Mouse (Mus musculus) stomach, embryonic 14.5 days (tissue): ENCODE data around the gene Lmbr1l. TPM values are rescaled to one million over a fixed set of nuclear protein-coding genes. Genes with fewer than 3 reads are reported as not detected.

Experiments
- ATAC-seq: fragments of 200-750 bp; cut with Nextera tagmentation; 2 replicates; pipeline ENCODE4 v1.8.0; 2017; ENCODE audit warnings: low read depth, moderate TSS enrichment; ENCODE audit not compliant: insufficient number of reproducible peaks, insufficient read depth, low FRiP score
- H3K27ac ChIP-seq: fragments of 300-500 bp; sonication (generic); 2 replicates; pipeline ENCODE4 v1.5.1; 2014; ENCODE audit warnings: mild to moderate bottlenecking, low read length, moderate library complexity, mixed read lengths
- H3K27me3 ChIP-seq: fragments of 300-500 bp; sonication (generic); 2 replicates; pipeline ENCODE4 v1.6.1; 2014; ENCODE audit warnings: low read length, control low read depth, mixed read lengths; ENCODE audit not compliant: control insufficient read depth, insufficient read depth
- H3K36me3 ChIP-seq: fragments of 300-500 bp; sonication (generic); 2 replicates; pipeline ENCODE4 v1.6.1; 2014; ENCODE audit warnings: mild to moderate bottlenecking, control low read depth, low read length, moderate library complexity, mixed read lengths; ENCODE audit not compliant: control insufficient read depth, insufficient read depth
- H3K4me1 ChIP-seq: fragments of 300-500 bp; sonication (generic); 2 replicates; pipeline ENCODE4 v1.6.1; 2014; ENCODE audit warnings: low read length, control low read depth, mixed read lengths; ENCODE audit not compliant: control insufficient read depth, insufficient read depth
- H3K4me2 ChIP-seq: fragments of 300-500 bp; sonication (generic); replicated peaks from 2 replicates; pipeline ENCODE4 v1.6.1; 2014; ENCODE audit warnings: low read depth, low read length, control low read depth
- H3K4me3 ChIP-seq: fragments of 300-500 bp; sonication (generic); 2 replicates; pipeline ENCODE4 v1.5.1; 2014; ENCODE audit warnings: low read depth, low read length, control low read depth
- H3K9ac ChIP-seq: fragments of 300-500 bp; sonication (generic); replicated peaks from 2 replicates; pipeline ENCODE4 v1.6.1; 2014; ENCODE audit warnings: low read depth, mild to moderate bottlenecking, control low read depth, low read length, moderate library complexity, mixed read lengths
- H3K9me3 ChIP-seq: fragments of 300-500 bp; sonication (generic); 2 replicates; pipeline ENCODE4 v1.6.1; 2016; ENCODE audit warnings: low read depth, low read length, control low read depth; ENCODE audit not compliant: control insufficient read depth
- WGBS: fragments of 180-500 bp; shearing (Covaris S2); extraction: QIAGEN DNeasy Blood & Tissue Kit; methylation state at CpG from one replicate; pipeline ENCODE4 v1.1.7; 2014; 5-methylcytosine and 5-hydroxymethylcytosine counted together
- polyA plus RNA-seq: library from polyadenylated mRNA; unstranded; fragments of >200 nt; fragmentation: Nextera tagmentation; extraction: Ambion mirVana; gene quantifications from 2 replicates; pipeline ENCODE4 v1.2.1, GENCODE M21; 2014

Gene Lmbr1l
- polyA plus RNA-seq, 1 experiment from 2014 or later: 8.8 TPM

DNA sequence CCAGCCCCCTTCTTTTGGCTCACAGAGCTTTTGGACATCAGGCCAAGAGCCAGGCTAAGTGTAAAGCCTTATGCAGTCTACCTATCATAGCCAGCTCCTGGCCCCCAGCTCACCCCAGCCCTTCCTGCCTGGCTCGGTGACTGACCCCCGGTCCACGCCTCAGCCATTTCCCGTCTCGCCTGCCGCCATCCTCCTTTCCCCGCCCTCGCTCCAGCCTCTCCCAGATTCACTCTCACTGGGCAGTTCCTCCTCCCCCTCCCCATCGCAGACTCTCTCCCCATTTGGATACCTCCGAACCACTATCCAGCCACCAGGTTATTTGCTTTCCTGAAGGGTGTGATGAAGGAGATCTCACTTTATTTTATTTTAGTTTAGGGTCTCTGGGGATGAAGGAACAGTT, 20.5 kb downstream of the Lmbr1l start:
- Histone ChIP-seq H3K36me3 (no peaks in the 10 kb centered on the region), H3K4me3 (peak overlapping the region; percentile 2; the same call in 1 of the 2 replicates), H3K9ac (no peak overlapping the region), H3K4me2 (peak overlapping the region; percentile 35), H3K9me3 (no peaks in the 10 kb centered on the region), H3K27me3 (peaks cover 45% of the 10 kb centered on the region), H3K4me1 (peaks cover 27% of the 10 kb centered on the region), H3K27ac (no peak overlapping the region)
- no peak for ATAC-seq
- 5% methylated on average over 10 of the region's 10 CpGs for whole genome bisulfite sequencing

DNA sequence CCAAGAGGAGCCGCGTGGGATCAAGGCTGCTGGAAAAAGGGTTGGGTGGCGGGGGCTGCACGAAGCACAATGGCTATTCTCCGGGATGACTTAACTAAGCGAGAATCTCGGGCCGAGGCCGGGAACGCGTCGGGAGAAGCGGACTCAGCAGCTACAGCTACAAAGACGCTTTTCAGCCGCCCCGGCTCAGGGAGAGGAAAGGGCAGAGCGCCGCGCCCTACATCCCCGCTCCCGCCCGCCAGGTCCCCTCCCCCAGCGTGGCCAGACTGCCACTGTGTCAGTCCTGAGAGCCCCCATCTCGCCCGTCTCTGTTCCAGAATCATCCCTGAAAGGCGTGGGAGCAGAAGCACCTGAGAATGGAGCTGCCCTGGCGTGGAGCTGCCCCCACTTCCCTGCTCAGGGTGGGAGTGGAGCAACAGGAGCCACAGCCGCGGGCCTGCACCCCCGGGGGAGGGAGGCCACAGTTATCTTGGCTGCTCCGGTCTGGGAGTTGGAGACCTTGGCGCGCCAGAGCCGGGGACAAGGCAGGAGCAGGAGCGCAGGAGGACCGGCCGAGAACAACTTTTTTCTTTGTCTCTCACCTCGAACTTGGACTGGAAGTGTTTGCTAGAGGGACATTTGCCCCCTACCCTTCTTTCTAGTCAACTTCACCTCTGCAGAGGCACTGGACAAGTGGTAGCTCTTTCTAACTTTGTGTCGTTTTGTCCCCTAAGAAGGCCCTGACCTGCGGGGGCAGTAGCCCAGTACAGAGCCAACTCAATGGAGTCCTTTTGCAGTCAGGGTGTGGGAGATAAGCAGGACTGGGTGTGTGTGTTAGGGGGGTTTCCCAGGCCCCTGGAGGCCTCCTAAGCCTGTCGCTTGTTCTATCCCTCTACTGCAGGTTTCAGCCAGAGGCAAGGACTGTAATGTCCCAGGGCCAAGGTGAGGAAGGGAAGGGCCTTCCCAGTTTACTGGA, 22.1 kb downstream of the Lmbr1l start:
- no peak overlapping the region; the same call in 1 of the 2 replicates for H3K9ac ChIP-seq
- H3K27ac ChIP-seq: 0 out of 2 replicates have a peak overlapping the region, but pooled peaks have one; percentile 6
- peaks cover 45% of the 10 kb centered on the region for H3K27me3 ChIP-seq
- no peaks in the 10 kb centered on the region for H3K36me3 ChIP-seq
- peak overlapping the region; percentile 43 for H3K4me2 ChIP-seq
- WGBS: 2% methylated on average over 41 of the region's 41 CpGs
- H3K4me3 ChIP-seq: peak overlapping the region; percentile 15; the same call in 1 of the 2 replicates
- H3K4me1 ChIP-seq: peaks cover 27% of the 10 kb centered on the region
- 0 out of 2 replicates have a peak, but pooled peaks have one; percentile 20 for ATAC-seq
- no peaks in the 10 kb centered on the region for H3K9me3 ChIP-seq

DNA sequence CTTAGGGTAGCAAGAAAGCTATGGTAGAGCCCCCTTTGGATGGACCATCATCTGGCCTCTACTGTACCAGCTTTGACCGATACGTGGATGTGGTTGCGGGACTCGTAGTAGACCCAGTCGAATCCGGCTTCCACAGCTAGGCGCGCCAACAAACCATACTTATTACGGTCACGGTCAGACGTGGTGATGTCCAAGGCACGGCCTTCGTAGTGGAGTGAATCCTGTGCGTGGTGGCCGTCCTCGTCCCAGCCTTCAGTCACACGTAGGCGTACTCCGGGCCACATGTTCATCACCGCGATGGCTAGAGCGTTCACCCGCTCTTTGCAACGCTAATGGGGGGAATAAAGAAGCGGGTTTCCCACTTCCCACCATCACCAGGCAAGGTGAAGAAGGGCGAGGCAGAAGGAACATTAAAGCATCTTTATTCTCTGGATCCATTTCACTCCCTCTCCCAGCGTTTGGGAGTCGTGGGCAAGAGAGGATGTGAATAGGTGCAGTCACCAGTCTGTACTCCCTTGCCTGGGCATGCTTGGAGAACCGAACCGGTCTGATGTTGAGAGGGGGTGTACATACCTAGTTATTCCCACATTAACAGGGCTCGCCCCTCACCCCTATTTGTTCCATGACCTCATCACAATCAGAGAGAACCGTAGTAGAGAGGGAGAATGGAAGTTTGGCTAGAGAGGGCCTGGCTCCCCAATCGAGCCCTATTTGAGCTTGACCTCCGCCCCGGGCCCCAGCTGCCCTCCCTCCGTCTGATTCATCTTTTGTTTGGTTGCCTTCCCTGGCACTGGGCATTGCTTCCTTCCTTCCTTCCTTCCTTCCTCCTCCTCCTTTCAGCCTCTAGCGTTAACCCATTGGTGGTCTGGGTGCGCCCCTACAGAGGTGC, 23.0 kb downstream of the Lmbr1l start:
- ATAC-seq: no peak
- H3K9ac ChIP-seq: no peak overlapping the region; the same call in 1 of the 2 replicates
- peaks cover 45% of the 10 kb centered on the region for H3K27me3 ChIP-seq
- H3K36me3 ChIP-seq: no peaks in the 10 kb centered on the region
- peak overlapping the region; percentile 98 for H3K4me2 ChIP-seq
- H3K4me1 ChIP-seq: peaks cover 27% of the 10 kb centered on the region
- WGBS: 6% methylated on average over 38 of the region's 38 CpGs
- no peaks in the 10 kb centered on the region for H3K9me3 ChIP-seq
- H3K4me3 ChIP-seq: peak overlapping the region; percentile 54
- H3K27ac ChIP-seq: no peak overlapping the region

DNA sequence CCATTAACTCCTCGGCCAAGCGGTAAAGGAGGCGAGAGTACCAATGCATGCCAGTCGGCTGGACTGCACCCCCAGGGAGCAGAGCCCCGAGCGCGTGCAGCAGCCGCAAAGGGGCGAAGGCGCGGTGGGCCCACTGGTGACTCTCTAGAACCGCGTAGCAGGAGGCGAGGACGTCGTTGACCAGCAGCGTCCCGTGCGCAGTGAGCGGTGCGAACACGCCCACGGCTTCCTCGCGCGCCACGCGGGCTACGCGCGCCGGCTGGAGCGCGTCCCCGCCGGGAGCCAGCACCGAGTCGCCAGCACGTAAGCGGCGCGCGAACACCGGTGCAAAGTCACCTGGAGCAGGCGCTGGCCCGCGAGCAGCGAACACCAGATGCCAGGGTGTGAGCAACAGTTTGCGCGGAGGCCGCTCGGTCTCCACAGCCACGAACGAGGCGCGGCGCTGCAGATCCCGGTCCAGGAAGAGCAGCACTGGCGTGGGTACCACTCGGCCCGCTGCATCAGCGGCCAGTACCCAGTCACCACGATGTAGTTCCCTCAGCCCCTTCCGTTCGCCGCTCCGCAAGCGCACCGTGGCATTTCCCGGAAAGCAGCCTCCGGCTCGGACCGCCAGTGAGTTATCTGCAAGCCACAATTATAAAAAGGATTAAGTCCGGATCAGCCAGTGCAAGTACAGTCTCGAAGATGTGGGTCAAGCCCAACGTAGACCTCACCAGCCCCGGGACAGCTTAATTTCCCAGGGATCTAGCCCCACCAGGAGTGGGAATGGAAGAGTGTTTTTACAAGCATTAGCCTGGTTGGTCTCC, 23.9 kb downstream of the Lmbr1l start, which contains the start of gene Rhebl1:
Gene Rhebl1, minus strand, starts transcription at position 601 of the 806 bp plus-strand sequence.
- 1% methylated on average over 77 of the region's 77 CpGs for WGBS
- H3K4me3 ChIP-seq: peak within 1 kb of the TSS; percentile 54
- peak within 1 kb of the TSS; percentile 45; the same call in 1 of the 2 replicates for H3K9ac ChIP-seq
- no peaks in the 10 kb centered on the region for H3K9me3 ChIP-seq
- peaks cover 45% of the 10 kb centered on the region for H3K27me3 ChIP-seq
- peak within 1 kb of the TSS; percentile 98 for H3K4me2 ChIP-seq
- ATAC-seq: 0 out of 2 replicates have a peak, but pooled peaks have one; percentile 30
- no peak within 1 kb of the TSS for H3K27ac ChIP-seq
- peaks cover 27% of the 10 kb centered on the region for H3K4me1 ChIP-seq
- H3K36me3 ChIP-seq: no peaks in the 10 kb centered on the region

DNA sequence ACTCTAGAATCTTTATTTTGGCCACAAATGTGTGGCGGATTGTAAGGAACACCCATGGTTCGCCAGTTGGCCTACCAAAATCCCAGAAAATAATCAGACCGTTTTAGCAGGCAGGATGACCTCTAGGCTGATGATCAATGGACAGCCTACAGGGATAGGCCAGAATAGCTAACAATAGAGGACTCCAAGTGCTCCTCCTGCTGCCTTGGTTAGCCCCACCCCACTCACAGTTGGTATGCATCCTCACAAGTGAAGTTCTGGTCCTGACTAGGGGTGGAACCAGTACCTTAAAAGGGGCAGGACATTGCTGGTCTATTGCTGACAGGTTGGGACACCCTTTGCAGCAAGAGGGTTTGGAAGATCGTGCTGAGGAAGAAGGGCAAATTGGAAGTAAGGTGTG, 25.0 kb downstream of the Lmbr1l start:
- no peak overlapping the region for H3K4me3 ChIP-seq
- H3K4me1 ChIP-seq: peaks cover 26% of the 10 kb centered on the region
- ATAC-seq: no peak
- H3K36me3 ChIP-seq: no peaks in the 10 kb centered on the region
- H3K27ac ChIP-seq: no peak overlapping the region
- 64% methylated on average over 4 of the region's 4 CpGs for WGBS
- H3K9ac ChIP-seq: no peak overlapping the region
- H3K27me3 ChIP-seq: peaks cover 40% of the 10 kb centered on the region
- no peak overlapping the region for H3K4me2 ChIP-seq
- H3K9me3 ChIP-seq: no peaks in the 10 kb centered on the region

DNA sequence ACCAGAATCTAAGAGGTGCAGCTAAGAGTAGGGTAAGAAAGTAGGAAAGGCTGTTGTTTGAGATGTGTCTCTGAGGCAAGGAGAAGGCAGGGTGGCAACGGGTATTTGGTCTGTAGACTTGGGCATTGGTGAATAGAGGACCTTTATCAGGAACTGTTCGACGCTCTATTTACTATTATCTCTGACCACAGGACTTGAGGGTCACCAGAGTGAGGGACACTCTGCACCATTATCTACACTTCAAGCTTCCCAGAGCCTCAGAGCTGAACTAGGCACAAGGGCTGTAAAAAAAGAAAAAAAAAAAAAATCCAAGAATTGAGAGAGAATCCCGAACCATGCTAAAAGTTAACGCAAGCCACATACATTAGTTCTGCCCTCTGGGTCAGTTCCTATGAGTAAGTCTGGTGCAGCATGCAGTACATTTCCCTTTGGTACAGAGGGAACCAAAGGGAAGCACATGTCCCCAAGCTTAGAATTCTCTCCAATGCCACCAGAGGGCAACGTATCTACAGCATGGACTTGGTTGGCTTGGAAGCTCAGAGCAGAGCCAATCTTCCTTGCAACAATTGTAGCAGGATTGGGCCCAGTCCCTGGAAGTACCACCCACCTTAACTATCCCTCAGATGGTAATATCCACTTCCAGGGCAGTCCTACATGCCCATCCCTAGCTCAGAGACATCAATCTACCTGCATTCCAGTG, 26.0 kb downstream of the Lmbr1l start:
- H3K4me3 ChIP-seq: no peak overlapping the region
- H3K4me1 ChIP-seq: peaks cover 19% of the 10 kb centered on the region
- 37% methylated on average over 6 of the region's 6 CpGs for WGBS
- H3K36me3 ChIP-seq: no peaks in the 10 kb centered on the region
- H3K27ac ChIP-seq: no peak overlapping the region
- peak; percentile 53; the same call in 1 of the 2 replicates for ATAC-seq
- no peaks in the 10 kb centered on the region for H3K9me3 ChIP-seq
- H3K27me3 ChIP-seq: peaks cover 31% of the 10 kb centered on the region
- H3K9ac ChIP-seq: no peak overlapping the region
- H3K4me2 ChIP-seq: no peak overlapping the region

DNA sequence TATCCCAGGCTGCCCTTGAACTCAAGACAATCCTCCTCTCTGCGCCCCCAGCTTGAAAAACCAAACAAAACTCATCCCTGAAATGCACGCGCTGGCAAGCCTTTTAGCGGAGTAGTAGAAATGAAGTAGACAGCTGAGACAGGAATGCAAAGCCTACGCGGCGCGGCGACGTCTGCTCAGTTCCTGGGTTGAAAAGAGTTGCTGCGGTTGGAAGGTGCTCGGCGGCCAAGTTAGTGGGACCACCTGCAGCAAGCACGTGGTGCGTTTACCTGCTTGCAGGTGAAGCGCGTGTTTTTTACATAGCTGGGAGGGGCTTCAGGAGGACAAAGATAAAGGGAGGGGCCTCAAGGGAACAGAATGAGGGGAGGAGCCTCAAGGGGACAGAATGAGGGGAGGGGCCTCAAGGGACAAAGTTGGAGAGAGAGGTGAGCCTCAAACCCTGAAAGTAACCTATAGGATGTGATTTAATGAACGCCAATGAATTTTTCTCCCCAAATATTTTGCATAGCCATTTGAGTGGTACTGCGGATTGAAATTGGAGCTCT, 26.8 kb downstream of the Lmbr1l start:
- Histone ChIP-seq H3K9me3 (no peaks in the 10 kb centered on the region), H3K27ac (no peak overlapping the region), H3K9ac (no peak overlapping the region), H3K27me3 (peaks cover 24% of the 10 kb centered on the region), H3K4me1 (peaks cover 19% of the 10 kb centered on the region), H3K4me2 (peak overlapping the region; percentile 23), H3K36me3 (no peaks in the 10 kb centered on the region), H3K4me3 (peak overlapping the region; percentile 3; the same call in 1 of the 2 replicates)
- ATAC-seq: no peak
- 11% methylated on average over 19 of the region's 19 CpGs for WGBS
